Mouse (Mus musculus): ENCODE measurements around the gene Pdk1.

DNA sequence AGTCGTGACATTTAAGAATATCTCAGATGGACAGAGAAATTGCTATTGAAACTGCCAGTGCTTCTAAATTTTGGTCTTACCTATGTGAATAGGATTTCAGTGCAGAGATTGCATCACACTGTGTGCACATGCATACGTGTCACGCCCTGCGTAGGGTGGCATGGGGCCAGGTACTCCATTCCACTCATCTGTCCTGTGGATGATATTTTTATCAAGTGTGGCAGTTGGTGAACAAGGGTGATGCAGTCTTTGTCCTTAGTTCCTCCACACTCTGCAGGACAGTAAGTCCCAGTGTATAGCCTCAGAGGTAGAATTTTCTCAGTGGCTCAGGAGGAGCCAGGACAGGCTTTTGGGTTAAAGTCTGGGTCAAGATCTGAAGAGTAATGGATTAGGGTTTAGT is 36.8 kb upstream of the Pdk1 start:
- TF ChIP-seq CTCF (conservative IDR thresholded peaks at IDR 0.05; ENCODE audit: low read length) = no peak
- no peak for TF ChIP-seq NANOG (IDR thresholded peaks at IDR 0.05; ENCODE audit: borderline replicate concordance, low read length)
- no peak for TF ChIP-seq POU5F1 (IDR thresholded peaks at IDR 0.05; ENCODE audit: borderline replicate concordance, low read length)

Data from E14TG2a.4 (cell line).